Mouse (Mus musculus): ENCODE data around the gene Ezh1. TPM values are rescaled to one million over a fixed set of nuclear protein-coding genes. Genes with fewer than 3 reads are reported as not detected.

Ezh1 gene
- 12.7 and 13.4 TPM in 2 replicates for polyA plus RNA-seq (2014; fragmentation: Nextera tagmentation; extraction: Ambion mirVana)

DNA sequence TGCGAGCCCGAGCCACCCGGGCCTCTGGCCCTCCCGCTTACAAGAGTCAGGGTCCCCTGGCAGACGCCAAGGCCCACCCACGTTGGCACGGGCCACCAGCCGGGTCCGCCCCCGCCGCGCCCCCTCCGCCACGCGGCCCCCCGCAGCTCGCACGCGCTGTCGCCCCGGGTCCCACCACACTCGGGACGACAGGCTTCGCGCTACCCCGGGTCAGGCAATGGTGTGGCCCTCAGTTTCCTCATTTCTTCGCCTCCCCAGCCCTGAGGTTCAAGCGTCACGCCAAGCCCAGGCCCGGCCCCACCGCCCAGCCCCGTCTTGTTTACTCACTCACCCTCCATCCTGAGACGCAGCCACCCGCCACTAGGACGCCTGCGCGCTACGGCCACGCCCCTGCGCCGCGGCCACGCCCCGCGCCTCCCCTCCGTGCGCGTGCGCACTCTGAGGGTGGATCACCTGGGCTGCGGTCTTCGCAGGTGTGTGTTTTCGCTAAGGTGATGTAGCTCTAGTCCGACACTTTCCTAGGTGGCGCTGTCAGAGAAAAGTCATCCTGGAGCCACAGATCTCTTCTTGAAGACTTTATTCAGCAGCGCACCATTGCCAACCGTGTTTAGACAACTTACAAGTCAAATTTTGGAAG, at the start of gene Ezh1:
Ezh1 (minus strand) TSS at position 399 of the 637 bp plus-strand sequence.
- 2% methylated on average over 48 of the region's 56 CpGs for WGBS
- H3K27ac ChIP-seq (replicated peaks; ENCODE audit: low read depth, low read length) = 0 out of 2 replicates have a peak within 1 kb of the TSS, but pooled peaks have one; percentile 4
- H3K4me1 ChIP-seq (ENCODE audit: control insufficient read depth, insufficient read depth, low read length) = peaks cover 11% of the 10 kb centered on the region
- peak within 1 kb of the TSS; percentile 85 for H3K4me3 ChIP-seq (ENCODE audit: low read depth, low read length)
- H3K36me3 ChIP-seq (ENCODE audit: control insufficient read depth, insufficient read depth, low read length) = no peaks in the 10 kb centered on the region
- ATAC-seq (ENCODE audit: insufficient number of reproducible peaks, low FRiP score, low TSS enrichment, low read depth) = peak; percentile 91
- peak within 1 kb of the TSS; percentile 83 for H3K4me2 ChIP-seq (ENCODE audit: low read depth, severe bottlenecking)
- peak within 1 kb of the TSS; percentile 69 for H3K9ac ChIP-seq (ENCODE audit: low read length)
- H3K27me3 ChIP-seq (ENCODE audit: control insufficient read depth, insufficient read depth, low read length) = no peaks in the 10 kb centered on the region
- peak; percentile 90 for DNase-seq (ENCODE audit: low spot score)
- no peaks in the 10 kb centered on the region for H3K9me3 ChIP-seq (ENCODE audit: control insufficient read depth, low read length)

DNA sequence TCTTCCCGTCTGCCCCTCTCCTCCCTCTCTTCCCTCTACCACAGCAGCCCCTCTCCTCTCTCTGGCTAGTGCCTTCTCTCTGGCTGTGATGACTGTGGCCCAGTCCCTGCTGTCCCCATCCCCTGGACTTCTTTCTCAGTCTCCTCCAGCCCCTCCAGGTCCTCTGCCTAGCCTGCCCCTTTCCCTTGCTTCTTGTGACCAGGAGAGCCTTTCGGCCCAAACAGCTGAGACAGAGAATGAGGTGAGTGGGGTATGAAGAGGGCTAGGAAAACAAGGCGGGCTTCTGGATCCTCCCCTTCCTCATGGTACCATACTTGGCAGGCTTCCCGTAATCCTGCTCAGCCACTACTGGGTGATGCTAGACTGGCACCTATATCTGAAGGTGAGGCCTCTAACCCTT, 49.0 kb upstream of the Ezh1 start:
- Histone ChIP-seq H3K9me3 (ENCODE audit: control insufficient read depth, low read length) (no peaks in the 10 kb centered on the region), H3K27me3 (ENCODE audit: control insufficient read depth, insufficient read depth, low read length) (peaks cover 5% of the 10 kb centered on the region; the same call in 1 of the 2 replicates), H3K9ac (ENCODE audit: low read length) (no peak overlapping the region), H3K27ac (replicated peaks; ENCODE audit: low read depth, low read length) (no peak overlapping the region), H3K4me1 (ENCODE audit: control insufficient read depth, insufficient read depth, low read length) (peaks cover 12% of the 10 kb centered on the region), H3K4me2 (ENCODE audit: low read depth, severe bottlenecking) (no peak overlapping the region), H3K36me3 (ENCODE audit: control insufficient read depth, insufficient read depth, low read length) (peaks cover 2% of the 10 kb centered on the region; the same call in 1 of the 2 replicates), H3K4me3 (ENCODE audit: low read depth, low read length) (no peak overlapping the region)
- ATAC-seq (ENCODE audit: insufficient number of reproducible peaks, low FRiP score, low TSS enrichment, low read depth) (no peak), DNase-seq (ENCODE audit: low spot score) (no peak)
- WGBS = 68% methylated on average over 4 of the region's 4 CpGs

- DNase-seq (ENCODE audit: low spot score) (no peak), ATAC-seq (ENCODE audit: insufficient number of reproducible peaks, low FRiP score, low TSS enrichment, low read depth) (no peak)
- H3K27me3 ChIP-seq (ENCODE audit: control insufficient read depth, insufficient read depth, low read length) = peaks cover 9% of the 10 kb centered on the region; the same call in 1 of the 2 replicates
- H3K9me3 ChIP-seq (ENCODE audit: control insufficient read depth, low read length) = no peaks in the 10 kb centered on the region
- H3K27ac ChIP-seq (replicated peaks; ENCODE audit: low read depth, low read length) = no peak overlapping the region
- H3K4me3 ChIP-seq (ENCODE audit: low read depth, low read length) = no peak overlapping the region
- H3K9ac ChIP-seq (ENCODE audit: low read length) = no peak overlapping the region
- H3K4me2 ChIP-seq (ENCODE audit: low read depth, severe bottlenecking) = no peak overlapping the region
- 83% methylated on average over 3 of the region's 3 CpGs for WGBS
- peaks cover 2% of the 10 kb centered on the region; the same call in 1 of the 2 replicates for H3K36me3 ChIP-seq (ENCODE audit: control insufficient read depth, insufficient read depth, low read length)
- H3K4me1 ChIP-seq (ENCODE audit: control insufficient read depth, insufficient read depth, low read length) = peaks cover 6% of the 10 kb centered on the region
These were observed 46.2 kb upstream of the Ezh1 start for GRCm38 (mm10) chr11:101272446-101272845.

DNA sequence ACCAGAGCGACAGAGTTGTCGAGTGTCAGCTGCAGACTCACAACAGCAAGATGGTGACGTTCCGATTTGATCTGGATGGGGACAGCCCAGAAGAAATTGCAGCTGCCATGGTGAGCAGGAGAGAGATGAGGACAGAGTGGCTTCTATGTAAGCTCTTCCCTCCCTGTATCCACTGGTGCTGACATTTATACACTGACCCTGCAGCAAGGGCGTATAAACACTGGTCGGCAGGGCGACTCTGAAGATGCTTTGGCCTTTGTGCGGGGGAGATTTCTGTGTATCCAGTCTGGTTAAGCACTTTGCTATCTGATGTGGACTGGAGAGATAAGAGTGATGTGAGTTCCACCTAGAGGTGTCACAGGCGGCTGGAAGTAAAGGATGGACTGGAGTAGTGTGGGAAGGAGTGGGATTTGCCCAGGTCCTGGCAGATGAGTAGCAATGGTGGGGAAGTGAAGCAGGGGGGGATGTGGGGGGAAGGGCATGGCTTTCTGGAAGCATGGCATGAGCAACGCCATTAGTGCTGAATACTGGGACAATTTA, 43.4 kb upstream of the Ezh1 start:
- H3K4me2 ChIP-seq (ENCODE audit: low read depth, severe bottlenecking) = no peak overlapping the region
- 17% methylated on average over 10 of the region's 10 CpGs for WGBS
- H3K4me1 ChIP-seq (ENCODE audit: control insufficient read depth, insufficient read depth, low read length) = 0 out of 2 replicates have a peak, but pooled peaks cover 4% of the 10 kb centered on the region
- no peak overlapping the region for H3K9ac ChIP-seq (ENCODE audit: low read length)
- DNase-seq (ENCODE audit: low spot score) = no peak
- no peaks in the 10 kb centered on the region for H3K9me3 ChIP-seq (ENCODE audit: control insufficient read depth, low read length)
- no peak overlapping the region for H3K4me3 ChIP-seq (ENCODE audit: low read depth, low read length)
- no peaks in the 10 kb centered on the region for H3K36me3 ChIP-seq (ENCODE audit: control insufficient read depth, insufficient read depth, low read length)
- H3K27me3 ChIP-seq (ENCODE audit: control insufficient read depth, insufficient read depth, low read length) = peaks cover 17% of the 10 kb centered on the region
- H3K27ac ChIP-seq (replicated peaks; ENCODE audit: low read depth, low read length) = no peak overlapping the region
- ATAC-seq (ENCODE audit: insufficient number of reproducible peaks, low FRiP score, low TSS enrichment, low read depth) = no peak

DNA sequence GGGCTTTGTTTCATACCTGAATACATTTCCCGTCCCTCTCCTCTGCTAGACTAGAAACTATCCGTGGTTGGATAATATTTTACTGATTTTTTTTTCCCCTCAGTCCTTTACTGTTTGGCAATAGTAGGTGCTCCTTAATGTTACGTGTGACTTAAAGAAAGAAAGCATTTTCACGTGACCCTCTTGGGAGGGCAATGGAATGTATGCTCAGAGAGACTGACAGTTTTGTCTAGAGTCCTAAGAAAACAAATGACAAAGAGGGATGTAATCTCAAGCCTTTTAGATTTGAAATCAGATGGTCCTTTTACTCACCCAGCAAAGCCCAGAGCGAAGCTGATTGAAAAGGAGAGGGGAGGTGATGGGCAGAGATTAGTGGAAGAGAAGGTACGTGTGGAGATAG, 39.6 kb upstream of the Ezh1 start:
- ATAC-seq (ENCODE audit: insufficient number of reproducible peaks, low FRiP score, low TSS enrichment, low read depth) (no peak), DNase-seq (ENCODE audit: low spot score) (no peak)
- 24% methylated on average over 6 of the region's 6 CpGs for WGBS
- peaks cover 46% of the 10 kb centered on the region for H3K27me3 ChIP-seq (ENCODE audit: control insufficient read depth, insufficient read depth, low read length)
- H3K9me3 ChIP-seq (ENCODE audit: control insufficient read depth, low read length) = no peaks in the 10 kb centered on the region
- H3K9ac ChIP-seq (ENCODE audit: low read length) = no peak overlapping the region
- H3K4me3 ChIP-seq (ENCODE audit: low read depth, low read length) = no peak overlapping the region
- peaks cover 16% of the 10 kb centered on the region; the same call in 1 of the 2 replicates for H3K4me1 ChIP-seq (ENCODE audit: control insufficient read depth, insufficient read depth, low read length)
- no peak overlapping the region; the same call in 1 of the 2 replicates for H3K4me2 ChIP-seq (ENCODE audit: low read depth, severe bottlenecking)
- H3K36me3 ChIP-seq (ENCODE audit: control insufficient read depth, insufficient read depth, low read length) = no peaks in the 10 kb centered on the region
- H3K27ac ChIP-seq (replicated peaks; ENCODE audit: low read depth, low read length) = no peak overlapping the region

DNA sequence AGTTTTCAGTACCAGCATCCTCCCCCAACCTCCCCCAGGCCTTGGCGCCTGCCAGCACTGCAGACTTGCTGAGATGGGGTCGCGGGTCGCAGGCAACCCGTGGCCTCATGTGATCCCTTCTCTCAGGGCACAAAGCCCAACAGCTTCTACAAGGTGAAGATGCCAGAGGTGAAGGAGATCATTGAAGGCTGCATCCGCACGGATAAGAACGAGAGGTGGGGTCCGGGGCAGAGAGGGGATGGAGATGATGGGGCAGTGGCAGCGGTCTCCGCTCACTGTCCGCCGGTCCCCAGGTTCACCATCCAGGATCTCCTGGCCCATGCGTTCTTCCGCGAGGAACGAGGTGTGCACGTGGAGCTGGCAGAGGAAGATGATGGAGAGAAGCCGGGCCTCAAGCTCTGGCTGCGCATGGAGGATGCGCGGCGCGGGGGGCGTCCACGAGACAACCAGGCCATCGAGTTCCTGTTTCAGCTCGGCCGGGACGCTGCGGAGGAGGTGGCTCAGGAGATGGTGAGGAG, 38.8 kb upstream of the Ezh1 start:
- H3K27me3 ChIP-seq (ENCODE audit: control insufficient read depth, insufficient read depth, low read length) = peaks cover 46% of the 10 kb centered on the region
- H3K4me3 ChIP-seq (ENCODE audit: low read depth, low read length) = peak overlapping the region; percentile 30
- H3K4me1 ChIP-seq (ENCODE audit: control insufficient read depth, insufficient read depth, low read length) = peaks cover 16% of the 10 kb centered on the region; the same call in 1 of the 2 replicates
- peak; percentile 62 for DNase-seq (ENCODE audit: low spot score)
- peak overlapping the region; percentile 44 for H3K4me2 ChIP-seq (ENCODE audit: low read depth, severe bottlenecking)
- no peak overlapping the region for H3K27ac ChIP-seq (replicated peaks; ENCODE audit: low read depth, low read length)
- H3K36me3 ChIP-seq (ENCODE audit: control insufficient read depth, insufficient read depth, low read length) = no peaks in the 10 kb centered on the region; the same call in 1 of the 2 replicates
- 3% methylated on average over 31 of the region's 31 CpGs for WGBS
- ATAC-seq (ENCODE audit: insufficient number of reproducible peaks, low FRiP score, low TSS enrichment, low read depth) = no peak
- peak overlapping the region; percentile 36 for H3K9ac ChIP-seq (ENCODE audit: low read length)
- no peaks in the 10 kb centered on the region for H3K9me3 ChIP-seq (ENCODE audit: control insufficient read depth, low read length)

- no peak overlapping the region for H3K4me3 ChIP-seq (ENCODE audit: low read depth, low read length)
- H3K27ac ChIP-seq (replicated peaks; ENCODE audit: low read depth, low read length) = no peak overlapping the region
- peak; percentile 43 for DNase-seq (ENCODE audit: low spot score)
- H3K36me3 ChIP-seq (ENCODE audit: control insufficient read depth, insufficient read depth, low read length) = no peaks in the 10 kb centered on the region; the same call in 1 of the 2 replicates
- H3K4me2 ChIP-seq (ENCODE audit: low read depth, severe bottlenecking) = no peak overlapping the region
- H3K4me1 ChIP-seq (ENCODE audit: control insufficient read depth, insufficient read depth, low read length) = peaks cover 25% of the 10 kb centered on the region; the same call in 1 of the 2 replicates
- no peak overlapping the region for H3K9ac ChIP-seq (ENCODE audit: low read length)
- H3K9me3 ChIP-seq (ENCODE audit: control insufficient read depth, low read length) = no peaks in the 10 kb centered on the region
- no peak for ATAC-seq (ENCODE audit: insufficient number of reproducible peaks, low FRiP score, low TSS enrichment, low read depth)
- 7% methylated on average over 3 of the region's 3 CpGs for WGBS
- peaks cover 46% of the 10 kb centered on the region for H3K27me3 ChIP-seq (ENCODE audit: control insufficient read depth, insufficient read depth, low read length)
These were observed 37.7 kb upstream of the Ezh1 start for GRCm38 (mm10) chr11:101263989-101264280.

GRCm38 (mm10) chr11:101263138-101263988, 37.1 kb upstream of the Ezh1 start:
- no peak overlapping the region for H3K27ac ChIP-seq (replicated peaks; ENCODE audit: low read depth, low read length)
- H3K36me3 ChIP-seq (ENCODE audit: control insufficient read depth, insufficient read depth, low read length) = no peaks in the 10 kb centered on the region; the same call in 1 of the 2 replicates
- H3K9me3 ChIP-seq (ENCODE audit: control insufficient read depth, low read length) = no peaks in the 10 kb centered on the region
- whole genome bisulfite sequencing = 2% methylated on average over 32 of the region's 32 CpGs
- peak overlapping the region; percentile 18 for H3K4me3 ChIP-seq (ENCODE audit: low read depth, low read length)
- ATAC-seq (ENCODE audit: insufficient number of reproducible peaks, low FRiP score, low TSS enrichment, low read depth) = no peak
- peaks cover 44% of the 10 kb centered on the region for H3K27me3 ChIP-seq (ENCODE audit: control insufficient read depth, insufficient read depth, low read length)
- peaks cover 25% of the 10 kb centered on the region; the same call in 1 of the 2 replicates for H3K4me1 ChIP-seq (ENCODE audit: control insufficient read depth, insufficient read depth, low read length)
- no peak overlapping the region; the same call in 1 of the 2 replicates for H3K4me2 ChIP-seq (ENCODE audit: low read depth, severe bottlenecking)
- no peak overlapping the region for H3K9ac ChIP-seq (ENCODE audit: low read length)
- DNase-seq (ENCODE audit: low spot score) = peak; percentile 42

Measured in limb, embryonic 11.5 days (tissue).